Mouse (Mus musculus) embryonic facial prominence, embryonic 14.5 days (tissue): Measurements from ENCODE around the gene Brinp2. TPM values are rescaled to one million over a fixed set of nuclear protein-coding genes. Genes with fewer than 3 reads are reported as not detected.
A peak's percentile ranks its signal among the peaks of the same experiment; 100 is the strongest.

ENCODE experiments used
- ATAC-seq: fragments of 200-750 bp; cut with Nextera tagmentation; 2 replicates; pipeline ENCODE4 v1.8.0; 2017; ENCODE audit warnings: low read depth, moderate number of reproducible peaks, moderate TSS enrichment
- DNase-seq: peaks from one replicate; pipeline ENCODE4 v3.0.0-alpha.2; 2015; ENCODE audit warnings: low spot score
- H3K27ac ChIP-seq: fragments of 300-500 bp; sonication (generic); replicated peaks from 2 replicates; pipeline ENCODE4 v1.5.1; 2014; ENCODE audit warnings: low read depth, mild to moderate bottlenecking, low read length, moderate library complexity
- H3K27me3 ChIP-seq: fragments of 300-500 bp; sonication (generic); replicated peaks from 2 replicates; pipeline ENCODE4 v1.6.1; 2014; ENCODE audit warnings: low read length; ENCODE audit not compliant: control insufficient read depth, insufficient read depth
- H3K36me3 ChIP-seq: fragments of 300-500 bp; sonication (generic); 2 replicates; pipeline ENCODE4 v1.6.1; 2014; ENCODE audit warnings: low read length, mixed read lengths; ENCODE audit not compliant: control insufficient read depth, insufficient read depth
- H3K4me1 ChIP-seq: fragments of 300-500 bp; sonication (generic); 2 replicates; pipeline ENCODE4 v1.6.1; 2014; ENCODE audit warnings: antibody characterized with exemption, low read length; ENCODE audit not compliant: control insufficient read depth, insufficient read depth
- H3K4me2 ChIP-seq: fragments of 300-500 bp; sonication (generic); 2 replicates; pipeline ENCODE4 v1.6.1; 2014; ENCODE audit warnings: low read depth, mild to moderate bottlenecking, low read length, moderate library complexity, mixed read lengths
- H3K4me3 ChIP-seq: fragments of 300-500 bp; sonication (generic); 2 replicates; pipeline ENCODE4 v1.5.1; 2014; ENCODE audit warnings: low read depth, mild to moderate bottlenecking, low read length
- H3K9ac ChIP-seq: fragments of 300-500 bp; sonication (generic); 2 replicates; pipeline ENCODE4 v1.6.1; 2014; ENCODE audit warnings: low read depth, mild to moderate bottlenecking, low read length, moderate library complexity, mixed read lengths
- H3K9me3 ChIP-seq: fragments of 300-500 bp; sonication (generic); 2 replicates; pipeline ENCODE4 v1.6.1; 2016; ENCODE audit warnings: low read length; ENCODE audit not compliant: control insufficient read depth
- WGBS: fragments of 180-500 bp; shearing (Covaris S2); extraction: QIAGEN DNeasy Blood & Tissue Kit; methylation state at CpG from one replicate; pipeline ENCODE4 v1.1.7; 2014; 5-methylcytosine and 5-hydroxymethylcytosine counted together
- polyA plus RNA-seq: library from polyadenylated mRNA; unstranded; fragments of >200 nt; fragmentation: Nextera tagmentation; extraction: Ambion mirVana; gene quantifications from 2 replicates; pipeline ENCODE4 v1.2.1, GENCODE M21; 2014

Gene Brinp2
- polyA plus RNA-seq, 1 experiment from 2014 or later: 1.7 TPM

DNA sequence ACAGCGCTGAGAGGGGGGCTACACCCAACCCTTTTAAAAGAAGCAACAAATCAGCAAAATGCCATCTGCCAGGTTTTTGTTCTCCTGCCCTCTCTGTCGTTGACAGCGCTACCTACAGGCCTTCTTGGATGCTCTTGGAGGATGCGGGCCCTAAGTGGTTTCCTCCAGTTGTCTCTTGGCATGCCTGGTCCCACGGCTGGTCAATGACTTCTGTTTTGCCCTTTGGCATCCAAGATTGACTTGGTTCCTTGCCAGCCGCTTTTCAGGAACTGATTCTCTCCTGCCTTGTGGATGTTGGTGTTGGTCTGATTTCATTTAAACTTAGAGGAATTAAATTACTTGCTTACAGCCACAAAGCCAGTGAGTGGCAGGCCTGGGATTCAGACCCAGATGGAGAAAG is 32.8 kb downstream of the Brinp2 start:
- H3K9ac ChIP-seq: no peak overlapping the region
- no peaks in the 10 kb centered on the region for H3K9me3 ChIP-seq
- ATAC-seq (no peak), DNase-seq (peak; percentile 30)
- no peaks in the 10 kb centered on the region for H3K36me3 ChIP-seq
- no peak overlapping the region for H3K27ac ChIP-seq
- H3K27me3 ChIP-seq: no peaks in the 10 kb centered on the region
- WGBS: 66% methylated on average over 6 of the region's 6 CpGs
- H3K4me2 ChIP-seq: no peak overlapping the region
- H3K4me3 ChIP-seq: no peak overlapping the region
- H3K4me1 ChIP-seq: no peaks in the 10 kb centered on the region; the same call in 1 of the 2 replicates

DNA sequence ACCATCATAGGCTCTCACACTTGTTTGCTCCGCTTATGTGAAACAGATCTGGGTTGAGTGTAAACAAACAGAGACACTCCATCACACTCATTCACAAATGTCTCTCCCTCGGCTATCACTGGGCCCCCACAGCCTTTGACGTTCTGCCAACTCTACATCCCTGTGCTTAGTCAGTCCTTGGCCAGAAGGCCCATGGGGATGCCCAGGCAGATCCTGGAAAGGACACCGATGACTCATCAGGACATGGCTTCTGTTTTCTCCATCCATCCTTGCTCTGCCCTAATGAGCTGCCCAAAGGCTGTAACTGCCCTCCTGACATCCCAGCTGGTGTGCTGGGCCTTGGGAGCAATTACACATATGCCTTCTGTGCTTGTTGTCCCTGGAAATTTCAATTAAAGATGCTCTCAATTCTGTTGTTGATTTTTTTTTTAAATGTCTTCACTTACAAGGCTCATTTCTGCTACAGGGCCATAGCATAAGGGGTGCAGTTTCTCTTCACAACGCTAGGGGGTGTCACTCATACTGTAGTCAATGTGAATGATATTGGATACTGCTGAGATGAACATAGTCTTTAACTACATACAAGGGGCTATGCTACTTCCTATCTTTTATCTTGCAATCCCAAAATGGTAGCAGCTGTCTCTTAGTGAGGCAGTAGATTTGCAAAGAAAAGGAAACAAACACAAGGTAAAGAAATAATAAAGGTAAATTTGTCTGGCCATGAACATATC is 45.5 kb downstream of the Brinp2 start:
- no peaks in the 10 kb centered on the region for H3K36me3 ChIP-seq
- H3K27me3 ChIP-seq: no peaks in the 10 kb centered on the region
- no peaks in the 10 kb centered on the region for H3K9me3 ChIP-seq
- no peak overlapping the region for H3K27ac ChIP-seq
- H3K4me3 ChIP-seq: no peak overlapping the region
- ATAC-seq (no peak), DNase-seq (no peak)
- H3K4me1 ChIP-seq: no peaks in the 10 kb centered on the region
- WGBS: 65% methylated on average over 5 of the region's 5 CpGs
- no peak overlapping the region for H3K9ac ChIP-seq
- no peak overlapping the region for H3K4me2 ChIP-seq

DNA sequence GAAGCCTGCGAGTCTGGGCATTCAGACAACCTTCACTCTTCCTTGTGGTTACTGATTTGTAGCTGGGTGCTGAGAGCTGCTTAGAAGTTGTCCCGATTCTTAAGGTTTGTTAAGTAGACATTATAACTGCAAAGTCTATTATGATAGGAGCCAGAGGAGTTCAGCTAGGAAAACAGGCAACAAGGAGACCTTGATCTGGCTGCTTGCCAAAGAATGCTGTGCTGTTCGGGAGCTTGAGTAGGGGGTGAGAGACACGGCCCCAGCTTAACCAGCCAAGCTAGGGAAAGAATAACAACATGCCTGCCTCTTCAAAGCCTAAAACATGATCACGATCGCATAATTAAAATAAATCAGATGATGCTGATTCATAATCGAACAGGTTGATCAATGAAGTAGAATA is 59.1 kb downstream of the Brinp2 start:
- Histone ChIP-seq H3K4me3 (no peak overlapping the region), H3K9me3 (no peaks in the 10 kb centered on the region), H3K4me1 (peaks cover 17% of the 10 kb centered on the region), H3K9ac (no peak overlapping the region), H3K27me3 (no peaks in the 10 kb centered on the region), H3K36me3 (no peaks in the 10 kb centered on the region), H3K4me2 (no peak overlapping the region), H3K27ac (no peak overlapping the region)
- WGBS: 51% methylated on average over 7 of the region's 7 CpGs
- DNase-seq (peak; percentile 59), ATAC-seq (no peak)

GRCm38 (mm10) chr1:158296287-158296931 is 59.7 kb downstream of the Brinp2 start:
- 0 out of 2 replicates have a peak, but pooled peaks have one; percentile 18 for ATAC-seq
- DNase-seq: no peak
- H3K27me3 ChIP-seq: no peaks in the 10 kb centered on the region
- 62% methylated on average over 8 of the region's 8 CpGs for WGBS
- H3K9me3 ChIP-seq: no peaks in the 10 kb centered on the region
- peaks cover 17% of the 10 kb centered on the region for H3K4me1 ChIP-seq
- H3K27ac ChIP-seq: no peak overlapping the region
- H3K36me3 ChIP-seq: no peaks in the 10 kb centered on the region
- H3K4me3 ChIP-seq: no peak overlapping the region
- H3K4me2 ChIP-seq: no peak overlapping the region
- no peak overlapping the region for H3K9ac ChIP-seq

- WGBS: 48% methylated on average over 16 of the region's 16 CpGs
- DNase-seq (no peak), ATAC-seq (no peak)
- no peak overlapping the region for H3K4me2 ChIP-seq
- no peaks in the 10 kb centered on the region for H3K9me3 ChIP-seq
- H3K4me3 ChIP-seq: no peak overlapping the region
- H3K9ac ChIP-seq: no peak overlapping the region
- no peak overlapping the region for H3K27ac ChIP-seq
- H3K36me3 ChIP-seq: no peaks in the 10 kb centered on the region
- H3K4me1 ChIP-seq: peaks cover 17% of the 10 kb centered on the region
- no peaks in the 10 kb centered on the region for H3K27me3 ChIP-seq
Measured at GRCm38 (mm10) chr1:158295270-158295669, 60.9 kb downstream of the Brinp2 start.

DNA sequence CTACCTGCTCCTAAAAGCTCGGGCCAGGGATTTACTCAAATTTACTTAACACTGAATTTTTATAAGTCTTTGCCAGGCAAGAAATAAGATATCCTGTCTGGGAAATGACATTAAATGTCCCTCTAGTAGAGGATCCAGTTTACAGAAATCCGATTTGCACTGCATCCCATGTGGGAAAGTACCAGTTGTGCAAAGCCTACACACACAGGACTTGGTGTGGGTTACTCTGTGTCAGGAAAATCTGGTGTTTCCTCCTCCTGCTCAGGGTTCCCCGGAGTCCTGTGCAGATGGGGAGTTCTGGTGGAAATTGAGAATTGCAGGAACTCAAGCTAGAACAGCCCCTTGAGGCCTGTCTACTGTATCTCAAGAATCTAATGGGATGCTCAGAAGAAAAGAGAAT is 70.9 kb downstream of the Brinp2 start:
- H3K27me3 ChIP-seq: no peaks in the 10 kb centered on the region
- H3K9ac ChIP-seq: no peak overlapping the region
- ATAC-seq: no peak
- H3K4me1 ChIP-seq: no peaks in the 10 kb centered on the region
- no peak overlapping the region for H3K4me2 ChIP-seq
- no peak overlapping the region for H3K4me3 ChIP-seq
- no peak overlapping the region for H3K27ac ChIP-seq
- H3K9me3 ChIP-seq: no peaks in the 10 kb centered on the region
- H3K36me3 ChIP-seq: no peaks in the 10 kb centered on the region
- WGBS: 54% methylated on average over 3 of the region's 3 CpGs
- no peak for DNase-seq

DNA sequence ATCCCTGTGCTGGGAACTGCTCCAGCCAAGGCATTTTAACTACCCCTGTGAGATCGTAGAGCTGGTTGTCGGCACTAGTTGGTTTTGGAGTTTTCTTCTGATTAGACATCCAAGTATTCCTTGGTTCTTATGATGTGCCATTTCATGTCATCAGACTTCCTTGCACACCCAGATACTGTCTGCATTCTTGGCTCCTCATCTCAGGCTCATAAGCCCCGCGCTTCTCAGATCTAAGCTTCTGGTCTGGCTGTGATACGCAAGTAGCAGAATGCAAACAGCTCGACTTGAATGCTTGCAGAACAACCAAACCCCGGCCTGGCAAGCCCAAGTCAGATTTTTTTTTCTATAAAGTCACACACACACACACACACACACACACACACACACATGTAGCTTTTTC is 72.3 kb downstream of the Brinp2 start:
- ATAC-seq (no peak), DNase-seq (peak; percentile 38)
- no peaks in the 10 kb centered on the region for H3K27me3 ChIP-seq
- no peak overlapping the region for H3K4me2 ChIP-seq
- H3K9ac ChIP-seq: no peak overlapping the region
- no peaks in the 10 kb centered on the region for H3K9me3 ChIP-seq
- no peaks in the 10 kb centered on the region for H3K36me3 ChIP-seq
- WGBS: 67% methylated on average over 7 of the region's 7 CpGs
- no peak overlapping the region for H3K4me3 ChIP-seq
- no peak overlapping the region for H3K27ac ChIP-seq
- H3K4me1 ChIP-seq: no peaks in the 10 kb centered on the region

DNA sequence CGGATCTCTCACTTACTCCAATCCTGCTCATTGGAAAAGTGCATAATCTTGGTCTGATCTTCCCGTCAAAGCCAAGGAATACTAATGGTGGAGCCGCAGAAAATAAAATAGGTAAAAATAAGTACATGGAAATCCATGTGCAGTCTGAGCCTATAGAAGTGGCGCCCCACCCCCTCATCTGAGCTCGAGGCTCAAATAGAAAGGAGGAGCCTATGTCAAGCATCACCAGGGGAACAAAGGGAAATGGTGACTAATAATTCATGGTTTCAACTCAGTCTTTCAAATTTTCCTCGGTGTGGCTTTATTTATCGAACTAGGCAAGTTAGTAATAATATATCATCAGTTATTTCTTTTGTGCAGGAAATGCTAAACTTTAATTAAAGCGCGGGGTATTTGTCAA is 84.1 kb downstream of the Brinp2 start:
- ATAC-seq (no peak), DNase-seq (no peak)
- WGBS: 83% methylated on average over 9 of the region's 9 CpGs
- Histone ChIP-seq H3K4me2 (no peak overlapping the region), H3K4me1 (no peaks in the 10 kb centered on the region), H3K27me3 (no peaks in the 10 kb centered on the region), H3K27ac (no peak overlapping the region), H3K9me3 (no peaks in the 10 kb centered on the region), H3K36me3 (no peaks in the 10 kb centered on the region), H3K4me3 (no peak overlapping the region), H3K9ac (no peak overlapping the region)
